Mouse (Mus musculus): ENCODE data around the gene Soga1. TPM values are rescaled to one million over a fixed set of nuclear protein-coding genes. Genes with fewer than 3 reads are reported as not detected.
A peak's percentile ranks its signal among the peaks of the same experiment; 100 is the strongest.

The Soga1 gene
- total RNA-seq, 2 experiments from 2014 or later = 19.8 to 24.6 TPM

DNA sequence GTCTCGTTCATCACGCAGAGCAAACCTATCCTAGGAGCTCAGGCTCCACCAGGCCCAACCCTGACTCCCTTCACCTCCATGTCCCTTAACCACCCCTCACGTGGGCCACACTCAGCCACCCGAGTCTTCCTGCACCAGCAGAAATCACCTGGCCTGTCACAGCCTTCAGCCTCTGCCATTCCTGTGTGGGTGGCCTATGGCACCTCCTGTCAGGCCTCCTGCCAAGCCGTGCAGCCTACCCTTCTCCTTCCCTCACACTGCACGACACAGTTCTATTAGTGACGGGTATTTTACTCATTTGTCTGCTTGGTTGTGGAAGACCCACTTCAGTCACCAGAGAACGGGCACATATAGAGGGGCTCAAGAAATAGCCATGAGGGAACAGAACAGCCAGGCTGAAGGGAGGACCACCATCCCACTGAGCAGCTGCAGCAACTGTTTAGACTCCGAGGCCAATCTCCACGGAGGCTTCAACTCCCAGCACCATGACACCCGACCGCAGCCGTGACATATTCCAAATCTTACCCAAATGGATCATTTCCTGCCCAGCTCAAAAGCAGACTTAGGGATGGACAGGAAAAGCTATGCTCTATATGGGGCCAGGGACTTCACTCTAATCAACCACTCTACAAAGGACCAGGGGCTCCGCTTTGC lies 10.2 kb downstream of the Soga1 start:
- intact Hi-C loops (cut with DNase I) = no loop called here
- DNase-seq (ENCODE audit: low spot score in 2 of 2) = no peak

DNA sequence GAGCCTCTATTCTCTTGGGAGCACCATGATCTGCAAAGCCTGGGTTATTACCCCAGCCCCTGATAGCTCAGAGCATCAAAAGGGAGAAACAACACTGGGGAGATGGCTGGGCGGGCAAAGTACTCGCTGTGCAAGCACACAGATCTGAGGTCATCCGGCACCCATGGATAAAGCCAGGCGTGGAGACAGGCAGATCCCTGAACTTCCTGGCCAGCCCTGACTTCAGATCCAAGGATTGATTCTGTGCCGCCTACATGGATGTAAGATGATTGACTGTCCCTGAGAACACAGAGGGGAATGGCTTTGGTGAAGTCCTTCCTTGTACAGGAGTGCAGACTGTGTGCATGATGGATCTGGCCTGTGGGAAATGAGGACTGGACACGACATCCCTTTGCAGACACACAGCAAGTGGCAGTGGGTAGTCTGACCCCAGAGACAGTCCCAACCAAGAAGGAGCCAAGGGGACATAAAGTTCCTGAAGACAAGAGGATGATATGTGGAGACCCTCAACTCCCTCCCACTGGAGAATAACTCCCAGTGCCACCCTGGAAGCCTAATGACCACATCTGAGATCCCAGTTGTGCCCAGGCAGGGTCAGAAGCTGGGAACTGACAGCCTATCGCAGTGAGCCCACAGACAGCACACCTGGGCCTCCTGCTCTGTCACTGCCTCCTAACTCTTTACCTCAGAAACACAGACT lies 12.2 kb downstream of the Soga1 start:
- intact Hi-C loops (cut with DNase I) = no loop called here
- DNase-seq (ENCODE audit: low spot score in 2 of 2) = no peak

DNA sequence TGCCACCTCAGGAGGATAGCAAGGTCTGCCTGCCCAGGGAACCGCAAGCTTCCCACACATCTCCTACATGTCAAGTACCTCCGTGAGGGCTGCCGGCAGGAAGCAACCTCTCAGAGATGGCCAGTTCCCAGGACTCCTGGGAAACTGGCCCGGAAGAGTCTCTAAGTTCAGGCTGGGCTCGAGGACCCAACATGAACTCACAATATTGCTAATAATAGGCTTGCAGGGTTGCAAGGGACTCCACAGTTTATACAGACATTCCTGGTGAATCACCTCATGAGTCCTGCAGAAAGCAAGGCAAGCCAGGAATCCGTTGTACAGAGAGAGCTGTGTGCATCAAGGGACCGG lies 13.2 kb downstream of the Soga1 start:
- intact Hi-C loops (cut with DNase I) = no loop called here
- DNase-seq (ENCODE audit: low spot score in 2 of 2) = no peak

DNA sequence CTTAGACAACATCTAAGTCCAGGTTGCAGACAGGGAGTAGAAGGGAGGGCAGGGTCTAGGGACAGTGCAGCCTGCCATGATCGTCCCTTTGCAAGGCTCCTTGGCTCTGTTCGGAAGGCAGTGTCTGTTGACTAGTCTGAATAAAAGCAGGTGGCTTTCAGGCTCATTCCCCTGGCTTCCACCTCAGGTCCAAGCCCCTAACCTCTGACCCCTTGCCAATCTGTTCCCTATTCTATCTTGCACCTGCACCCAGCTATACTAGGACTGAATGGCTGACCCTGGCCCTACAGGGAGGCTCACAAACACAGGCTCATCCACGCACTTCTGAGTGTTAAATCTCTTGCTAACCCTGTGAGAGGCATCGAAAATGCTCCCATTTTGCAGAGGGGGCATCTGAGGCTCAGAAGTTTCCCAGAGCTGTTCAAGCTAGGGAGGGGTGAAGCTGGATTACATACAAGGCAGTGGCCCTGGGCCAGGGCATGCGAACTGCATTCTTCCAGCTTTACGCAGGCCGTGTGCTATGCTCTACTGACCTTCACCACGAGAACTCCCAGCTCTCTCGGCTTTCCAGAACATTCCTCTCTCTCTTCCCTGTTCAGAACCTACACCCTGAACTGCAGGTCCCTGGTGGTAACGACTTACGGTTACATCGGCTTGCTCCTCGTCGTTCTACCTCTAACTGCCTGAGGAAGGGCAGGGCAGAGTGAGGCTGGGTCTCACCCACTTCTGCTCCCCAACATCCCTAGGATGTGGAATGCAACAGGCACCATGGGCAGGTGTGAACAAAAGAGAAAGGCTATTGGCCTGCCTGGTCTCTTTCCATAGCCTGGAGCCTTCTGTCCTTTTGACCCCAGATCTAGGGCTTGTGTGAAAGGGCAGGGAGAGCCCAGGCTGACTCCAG lies 13.8 kb downstream of the Soga1 start:
- no peak for DNase-seq (ENCODE audit: low spot score in 2 of 2)
- intact Hi-C loops (cut with DNase I) = no loop called here

DNA sequence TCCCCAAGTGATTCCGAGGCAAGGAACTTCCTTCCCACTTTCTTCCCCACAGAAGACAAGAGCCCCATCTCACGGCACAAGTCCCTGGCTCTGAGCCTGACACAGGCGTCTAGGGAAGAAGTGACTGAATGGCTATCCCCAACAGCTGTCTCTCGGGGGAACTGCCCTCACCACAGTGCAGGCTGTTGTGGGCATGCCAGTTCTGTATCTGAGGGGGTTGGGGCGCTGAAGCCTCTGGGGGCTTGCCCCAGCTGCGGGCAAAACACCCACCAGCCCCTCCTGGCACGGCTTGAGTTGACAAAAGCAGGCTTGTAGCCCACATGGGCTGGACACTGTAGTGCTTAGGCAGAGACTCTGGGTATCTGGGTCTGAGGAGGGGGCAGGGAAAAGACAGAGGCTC lies 14.9 kb downstream of the Soga1 start:
- intact Hi-C loops (cut with DNase I) = no loop called here
- peak in 1 of 2 experiments; percentile 57 for DNase-seq (ENCODE audit: low spot score in 2 of 2)

DNA sequence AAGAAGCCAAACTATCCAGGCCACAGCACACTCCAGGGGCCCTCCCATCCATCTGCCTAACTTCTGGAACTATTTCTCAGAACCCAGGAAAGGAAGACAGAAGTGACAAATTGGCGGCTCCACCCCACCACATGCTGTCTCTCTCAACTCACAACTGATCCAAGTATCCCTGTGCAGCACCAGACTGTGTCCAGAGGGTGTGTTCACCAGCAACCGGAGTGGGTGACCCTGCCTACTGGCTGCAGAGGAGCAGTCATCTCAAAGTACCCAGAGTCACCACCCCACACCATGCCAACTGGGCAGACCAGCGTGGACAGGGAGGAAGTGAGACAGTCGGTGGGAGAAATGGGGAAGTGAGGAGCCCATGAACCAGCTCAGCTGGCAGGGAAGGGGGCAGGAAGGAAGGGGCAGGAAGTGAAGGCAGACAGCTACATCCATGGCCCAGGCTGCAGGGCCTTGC lies 15.8 kb downstream of the Soga1 start:
- intact Hi-C loops (cut with DNase I) = no loop called here
- peak; percentile 41 to 68 for DNase-seq (ENCODE audit: low spot score in 2 of 2)

DNA sequence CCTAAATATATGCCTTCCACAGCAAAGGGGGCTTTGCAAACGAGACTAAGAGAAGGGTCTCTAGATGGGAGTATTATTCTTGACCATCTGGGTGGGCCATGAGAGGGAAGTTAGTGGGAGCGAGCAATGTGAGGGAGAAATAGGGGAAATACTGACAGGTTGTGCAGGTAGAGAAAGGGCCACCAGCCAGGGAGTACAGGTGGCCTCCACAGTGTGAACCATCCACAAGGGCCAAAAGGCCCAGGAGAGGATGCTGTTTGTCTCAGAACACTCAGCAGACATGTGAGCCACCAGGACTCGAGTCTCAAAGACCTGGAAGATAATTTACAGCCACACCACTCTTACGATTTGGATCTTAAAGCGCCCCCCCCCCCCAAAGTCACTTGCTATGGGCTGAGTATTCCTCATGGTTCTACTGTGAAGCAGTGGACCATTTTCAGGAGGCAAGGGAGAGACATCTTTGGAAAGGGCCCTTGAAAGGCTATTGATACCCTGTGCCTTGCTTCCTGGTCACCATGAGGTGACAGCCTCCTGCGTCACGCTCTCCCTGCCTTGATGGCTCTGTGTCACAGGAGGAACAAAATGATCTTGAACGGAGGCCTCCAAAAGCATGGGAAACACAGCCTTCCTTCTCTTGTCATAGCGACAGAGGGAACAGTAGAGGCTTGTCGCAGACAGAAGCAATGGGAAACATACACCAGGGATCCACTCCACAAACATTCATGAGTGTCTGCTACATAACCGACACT lies 18.3 kb downstream of the Soga1 start:
- no peak for DNase-seq (ENCODE audit: low spot score in 2 of 2)
- intact Hi-C loops (cut with DNase I) = no loop called here

DNA sequence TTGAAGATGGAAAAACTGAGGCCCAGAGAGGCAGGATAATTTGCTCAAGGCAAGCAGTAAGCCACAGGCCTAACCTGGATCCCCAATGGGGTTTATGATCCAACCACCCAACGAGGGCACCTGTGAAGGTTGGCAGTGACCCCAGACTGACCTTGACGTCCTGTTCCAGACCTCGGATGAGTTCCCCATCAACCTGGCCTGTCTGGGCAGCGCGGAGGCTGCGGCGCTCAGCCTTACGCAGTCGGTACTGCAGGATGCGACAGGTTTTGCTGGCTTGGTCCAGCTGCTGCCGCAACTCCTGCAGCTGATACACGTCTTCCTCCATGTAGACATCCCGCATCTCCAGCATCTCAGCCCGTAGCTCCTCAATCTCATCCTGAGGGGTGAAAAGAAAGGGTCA lies 19.0 kb downstream of the Soga1 start:
- intact Hi-C loops (cut with DNase I) = no loop called here
- DNase-seq (ENCODE audit: low spot score in 2 of 2) = no peak

DNA sequence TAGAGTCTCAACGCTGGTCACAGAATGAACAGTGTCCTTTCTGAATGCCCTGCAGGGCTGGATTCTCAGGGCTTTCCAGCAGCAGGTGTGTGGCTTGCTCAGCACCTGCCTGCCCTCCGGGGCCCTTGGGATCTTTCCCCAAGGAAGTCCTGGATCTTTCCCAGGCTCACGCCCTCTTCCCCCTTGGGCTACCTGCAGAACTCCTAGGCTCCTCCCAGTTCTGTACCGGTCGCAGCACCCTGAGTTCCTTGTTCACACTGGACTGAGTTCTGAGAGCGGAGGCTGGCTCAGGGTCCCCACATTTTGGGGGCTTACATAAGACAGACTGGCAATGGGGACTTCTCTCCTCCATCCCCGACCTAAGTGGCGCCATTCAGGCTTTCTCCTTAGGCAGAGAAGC lies 19.9 kb downstream of the Soga1 start:
- DNase-seq (ENCODE audit: low spot score in 2 of 2) = no peak
- intact Hi-C loops (cut with DNase I) = no loop called here

DNA sequence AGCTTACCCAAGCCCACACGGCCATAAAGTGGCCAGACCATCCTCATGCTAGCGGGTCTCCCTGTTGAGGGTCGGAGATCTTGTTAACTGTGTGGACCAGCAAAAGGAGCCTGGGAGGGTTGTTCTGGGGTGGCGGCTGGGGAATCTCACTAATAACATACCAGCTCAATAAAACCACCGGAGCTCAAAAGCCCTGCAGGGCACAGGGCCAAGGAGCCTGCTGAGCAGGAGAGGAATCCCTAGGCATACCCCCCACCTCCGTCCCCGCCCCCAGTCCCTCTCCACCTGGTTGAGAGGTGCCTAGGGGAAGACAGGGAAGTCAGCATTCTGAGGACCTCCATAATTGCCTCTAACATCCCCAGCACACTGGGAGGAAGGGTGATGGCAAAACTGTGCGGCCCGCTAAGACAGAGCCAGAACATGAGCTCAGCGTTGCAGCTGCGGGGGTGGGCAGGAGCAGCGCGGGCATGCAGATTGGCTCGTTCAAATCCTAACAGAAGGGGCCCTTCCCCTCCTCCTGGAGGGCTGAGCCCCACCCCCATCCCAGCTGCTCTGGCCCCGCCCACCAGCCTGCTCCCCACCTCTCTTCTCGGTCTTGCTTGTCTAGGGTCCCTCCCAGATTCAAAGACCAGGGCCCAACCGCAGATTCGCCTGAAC lies 20.6 kb downstream of the Soga1 start:
- DNase-seq (ENCODE audit: low spot score in 2 of 2) = peak; percentile 74 to 81
- intact Hi-C loops (cut with DNase I) = no loop called here

DNA sequence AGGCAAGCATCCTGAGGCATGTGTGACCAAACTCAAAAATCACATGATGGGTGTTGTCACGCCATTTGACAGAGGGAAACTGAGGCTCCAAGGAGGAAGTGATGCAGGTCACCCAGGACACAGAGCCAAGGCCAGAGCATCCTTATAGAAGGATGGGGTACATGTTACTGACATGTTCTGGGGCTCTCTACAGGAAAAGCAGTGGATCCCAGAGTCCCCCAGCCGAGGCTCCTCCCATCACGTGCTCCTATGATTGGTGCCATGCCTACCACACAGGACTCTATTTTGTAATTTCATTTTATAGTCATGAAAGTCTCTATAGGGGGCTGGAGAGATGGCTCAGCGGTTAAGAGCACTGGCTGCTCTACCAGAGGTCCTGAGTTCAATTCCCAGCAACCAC lies 21.3 kb downstream of the Soga1 start:
- intact Hi-C loops (cut with DNase I) = no loop called here
- DNase-seq (ENCODE audit: low spot score in 2 of 2) = no peak

DNA sequence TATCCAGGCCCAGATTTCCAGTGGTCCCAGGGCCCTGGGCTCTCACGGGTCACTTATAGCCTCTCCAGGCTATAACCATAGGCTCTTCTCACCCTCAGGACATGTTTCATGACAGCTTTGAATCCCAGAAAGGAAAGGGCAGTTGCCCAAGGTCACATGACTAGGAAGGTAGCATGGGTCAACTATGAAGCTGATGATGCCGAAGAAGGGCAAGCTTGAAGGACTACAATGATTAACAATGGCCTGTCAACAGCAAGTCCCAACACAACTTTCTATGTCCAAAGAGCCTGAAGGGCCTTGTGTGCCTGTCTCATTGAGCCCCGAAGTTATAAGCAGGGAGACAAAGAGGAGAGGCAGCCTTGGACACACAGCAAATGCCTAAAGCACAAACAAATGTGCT lies 21.9 kb downstream of the Soga1 start:
- no peak for DNase-seq (ENCODE audit: low spot score in 2 of 2)
- intact Hi-C loops (cut with DNase I) = no loop called here

DNA sequence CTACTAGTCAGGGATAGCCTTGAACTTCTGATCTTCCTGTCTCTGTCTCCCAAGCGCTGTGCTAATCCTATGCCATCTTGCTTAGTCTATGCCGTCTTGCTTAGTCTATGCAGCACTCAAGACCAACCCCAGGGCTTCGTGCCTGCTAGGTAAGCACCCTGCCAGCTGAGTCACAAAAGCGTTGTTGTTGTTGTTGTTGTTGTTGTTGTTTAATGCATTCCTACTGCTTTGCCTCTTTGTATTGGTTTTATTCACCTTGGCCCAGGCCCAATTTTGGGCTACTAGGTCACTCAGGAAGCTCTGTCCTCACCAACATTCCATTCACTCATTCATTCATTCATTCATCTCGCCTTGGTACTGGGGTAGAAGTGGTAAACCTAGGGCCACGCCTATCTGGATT lies 23.3 kb downstream of the Soga1 start:
- DNase-seq (ENCODE audit: low spot score in 2 of 2) = no peak
- intact Hi-C loops (cut with DNase I) = no loop called here

DNA sequence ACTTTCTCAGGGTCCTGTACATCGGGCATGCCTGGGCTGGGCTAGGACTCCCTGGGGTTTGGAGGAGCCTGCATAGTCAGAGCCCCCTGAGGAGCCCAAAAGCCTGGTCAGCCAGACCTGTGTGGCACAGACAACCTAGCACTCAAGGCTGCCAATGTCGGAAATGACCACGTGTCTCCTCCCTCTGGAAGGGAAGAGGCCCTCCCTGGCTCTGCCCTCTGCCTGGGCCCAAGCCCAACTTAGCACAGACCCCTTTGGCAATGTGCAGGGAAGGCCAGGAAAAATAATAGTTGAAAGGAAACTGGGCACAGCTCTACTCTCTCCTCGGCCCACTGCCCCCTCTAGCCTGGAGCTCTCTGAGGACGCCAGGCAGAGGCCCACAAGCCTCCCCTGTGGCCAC lies 24.2 kb downstream of the Soga1 start:
- DNase-seq (ENCODE audit: low spot score in 2 of 2) = peak in 1 of 2 experiments; percentile 55
- intact Hi-C loops (cut with DNase I) = no loop called here

DNA sequence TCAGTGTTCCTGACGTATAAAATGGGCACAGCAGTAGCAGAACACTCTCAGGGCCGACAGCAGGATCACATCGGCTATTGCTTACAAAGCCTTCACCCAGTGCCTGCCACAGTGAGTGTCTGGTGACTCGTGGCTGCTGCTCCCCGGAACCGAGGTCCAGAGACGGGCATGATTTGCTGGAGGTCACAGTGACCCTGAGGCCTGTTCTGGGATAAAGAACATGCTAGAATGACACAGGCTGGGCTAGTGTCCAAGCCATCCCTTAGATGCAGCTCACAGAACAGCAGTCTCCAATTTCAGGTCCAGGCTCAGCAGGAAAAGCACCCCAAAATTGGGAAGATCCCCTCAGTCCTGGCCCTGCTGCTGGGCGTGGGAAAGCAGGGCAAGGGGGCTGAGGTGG lies 24.8 kb downstream of the Soga1 start:
- intact Hi-C loops (cut with DNase I) = no loop called here
- DNase-seq (ENCODE audit: low spot score in 2 of 2) = no peak

DNA sequence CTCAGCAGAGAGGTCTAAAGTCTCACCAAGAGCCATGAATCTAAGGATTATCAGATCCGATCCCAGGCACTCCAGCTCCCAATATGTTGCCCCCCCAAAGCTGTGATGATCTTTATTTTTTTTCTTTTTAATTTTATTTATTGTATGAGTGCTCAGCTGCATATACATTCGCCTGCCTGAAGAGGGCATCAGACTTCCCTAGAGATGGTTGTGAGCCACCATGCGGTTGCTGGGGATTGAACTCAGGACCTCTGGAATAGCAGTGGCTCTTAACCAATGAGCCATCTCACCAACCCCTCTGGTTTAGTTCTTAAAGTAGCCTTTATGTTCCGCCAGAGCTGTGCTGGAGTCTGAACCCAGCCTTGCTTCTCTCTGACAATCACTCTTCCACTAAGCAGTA lies 25.3 kb downstream of the Soga1 start:
- intact Hi-C loops (cut with DNase I) = no loop called here
- no peak for DNase-seq (ENCODE audit: low spot score in 2 of 2)

DNA sequence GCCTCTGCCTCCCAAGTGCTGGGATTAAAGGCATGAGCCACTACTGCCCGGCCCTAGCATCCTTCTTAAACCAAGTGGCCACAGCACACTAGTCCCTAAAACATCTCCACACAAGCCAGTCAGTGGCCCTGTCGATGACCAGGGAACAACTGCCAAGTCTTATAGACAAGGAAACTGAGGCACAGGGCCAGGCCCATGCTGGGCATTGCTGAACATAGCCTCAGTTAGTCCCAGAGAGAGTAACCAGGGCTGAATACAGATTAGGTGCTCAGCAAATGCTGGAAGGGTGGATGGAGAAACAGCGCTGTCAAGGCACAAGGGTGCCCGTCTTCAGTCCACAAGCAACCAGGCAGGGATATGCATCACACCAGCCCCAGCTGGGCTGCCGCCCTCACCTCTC lies 25.9 kb downstream of the Soga1 start:
- intact Hi-C loops (cut with DNase I) = no loop called here

DNA sequence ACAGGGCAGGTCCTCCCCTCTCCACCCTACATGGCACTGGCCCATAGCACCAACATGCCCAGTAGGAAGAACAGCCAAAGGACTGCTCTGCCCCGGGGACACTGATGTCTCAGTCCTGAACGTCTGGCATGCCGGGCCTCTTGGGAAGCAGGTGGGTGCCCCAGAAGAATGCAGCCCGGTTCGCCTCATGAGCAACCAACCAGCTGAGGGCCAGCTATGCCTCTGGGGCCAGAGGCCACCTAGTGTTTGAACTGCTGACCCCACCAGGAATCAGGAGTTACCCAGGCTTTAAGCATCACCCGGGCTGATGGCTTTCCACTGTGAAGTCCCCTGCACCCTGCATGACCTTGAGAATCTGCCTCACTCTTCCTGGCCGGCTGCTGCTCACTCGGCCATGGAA lies 26.6 kb downstream of the Soga1 start:
- intact Hi-C loops (cut with DNase I) = no loop called here
- DNase-seq (ENCODE audit: low spot score in 2 of 2) = no peak

More for the DNA sequence above, 25.9 kb downstream of the Soga1 start:
- no peak for DNase-seq (ENCODE audit: low spot score in 2 of 2)

DNA sequence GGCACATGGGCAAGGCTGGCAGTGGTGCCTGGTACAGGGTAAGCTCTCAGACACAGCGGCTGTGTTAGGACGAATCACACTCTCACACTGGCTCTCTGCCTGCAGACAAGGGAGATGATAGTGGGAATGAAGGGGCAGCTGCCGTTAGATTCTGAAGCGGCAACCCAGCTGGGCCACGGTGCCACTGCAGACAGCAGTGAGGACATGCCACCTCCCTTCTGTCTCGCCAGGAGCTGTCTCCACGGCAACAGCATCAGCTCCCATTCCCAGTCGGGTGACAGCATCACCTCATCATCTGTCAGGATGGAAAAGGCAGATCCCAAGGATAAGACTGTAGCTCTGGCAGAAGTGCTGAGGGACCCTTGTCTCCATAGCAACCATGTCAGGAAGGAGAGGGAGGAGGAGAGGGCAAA lies 29.2 kb downstream of the Soga1 start:
- peak; percentile 63 to 66 for DNase-seq (ENCODE audit: low spot score in 2 of 2)
- intact Hi-C loops (cut with DNase I) = loop anchor here (5.0 kb wide), 1 partner anchor 42 kb away; no protein-coding TSS in a partner anchor

Data from left cerebral cortex, postnatal 25 days (tissue).